Mouse (Mus musculus) hindbrain, embryonic 16.5 days (tissue): Measurements from ENCODE around the gene Ezh1. TPM values are rescaled to one million over a fixed set of nuclear protein-coding genes. Genes with fewer than 3 reads are reported as not detected.
A peak's percentile ranks its signal among the peaks of the same experiment; 100 is the strongest.
"Not testable (repeated sequence)": the region's sequence is repeated elsewhere in the genome, so short reads cannot be mapped to it uniquely, and the experiment has no call there.

Experiments
- ATAC-seq: fragments of 200-750 bp; cut with Nextera tagmentation; 2 replicates; pipeline ENCODE4 v1.8.0; 2017; ENCODE audit warnings: moderate TSS enrichment, moderate library complexity
- H3K27ac ChIP-seq: fragments of 300-500 bp; sonication (generic); 2 replicates; pipeline ENCODE4 v1.5.1; 2014; ENCODE audit warnings: low read depth, mild to moderate bottlenecking, control low read depth, low read length, moderate library complexity
- H3K27me3 ChIP-seq: fragments of 300-500 bp; sonication (generic); replicated peaks from 2 replicates; pipeline ENCODE4 v1.6.1; 2014; ENCODE audit warnings: low read length; ENCODE audit not compliant: control insufficient read depth, insufficient read depth
- H3K36me3 ChIP-seq: fragments of 300-500 bp; sonication (generic); 2 replicates; pipeline ENCODE4 v1.6.1; 2014; ENCODE audit warnings: mild to moderate bottlenecking, low read length, moderate library complexity, mixed read lengths; ENCODE audit not compliant: control insufficient read depth, insufficient read depth
- H3K4me1 ChIP-seq: fragments of 300-500 bp; sonication (generic); 2 replicates; pipeline ENCODE4 v1.6.1; 2014; ENCODE audit warnings: low read depth, low read length; ENCODE audit not compliant: control insufficient read depth, insufficient read depth
- H3K4me2 ChIP-seq: fragments of 300-500 bp; sonication (generic); 2 replicates; pipeline ENCODE4 v1.6.1; 2014; ENCODE audit warnings: mild to moderate bottlenecking, low read length, control low read depth, moderate library complexity
- H3K4me3 ChIP-seq: fragments of 300-500 bp; sonication (generic); 2 replicates; pipeline ENCODE4 v1.5.1; 2014; ENCODE audit warnings: mild to moderate bottlenecking, low read length, control low read depth, moderate library complexity
- H3K9ac ChIP-seq: fragments of 300-500 bp; sonication (generic); 2 replicates; pipeline ENCODE4 v1.6.1; 2014; ENCODE audit warnings: low read depth, mild to moderate bottlenecking, control low read depth, low read length, moderate library complexity
- H3K9me3 ChIP-seq: fragments of 300-500 bp; sonication (generic); 2 replicates; pipeline ENCODE4 v1.6.1; 2014; ENCODE audit warnings: mild to moderate bottlenecking, low read length, moderate library complexity; ENCODE audit not compliant: control insufficient read depth
- WGBS: fragments of 180-500 bp; shearing (Covaris S2); extraction: QIAGEN DNeasy Blood & Tissue Kit; methylation state at CpG from one replicate; pipeline ENCODE4 v1.1.7; 2014; 5-methylcytosine and 5-hydroxymethylcytosine counted together
- polyA plus RNA-seq: library from polyadenylated mRNA; unstranded; fragments of >200 nt; fragmentation: Nextera tagmentation; extraction: Ambion mirVana; gene quantifications from 2 replicates; pipeline ENCODE4 v1.2.1, GENCODE M21; 2015

Gene Ezh1
- polyA plus RNA-seq, 1 experiment from 2014 or later: 30.0 TPM

GRCm38 (mm10) chr11:101162772-101163171, 63.5 kb downstream of the Ezh1 start:
- H3K27ac ChIP-seq: no peak overlapping the region
- no peak overlapping the region for H3K4me3 ChIP-seq
- H3K9ac ChIP-seq: no peak overlapping the region
- 54% methylated on average over 5 of the region's 5 CpGs for WGBS
- H3K27me3 ChIP-seq: peaks cover 48% of the 10 kb centered on the region
- ATAC-seq: peak; percentile 15; the same call in 1 of the 2 replicates
- no peaks in the 10 kb centered on the region for H3K9me3 ChIP-seq
- H3K36me3 ChIP-seq: peaks cover 16% of the 10 kb centered on the region
- H3K4me1 ChIP-seq: peaks cover 3% of the 10 kb centered on the region; the same call in 1 of the 2 replicates
- H3K4me2 ChIP-seq: no peak overlapping the region

DNA sequence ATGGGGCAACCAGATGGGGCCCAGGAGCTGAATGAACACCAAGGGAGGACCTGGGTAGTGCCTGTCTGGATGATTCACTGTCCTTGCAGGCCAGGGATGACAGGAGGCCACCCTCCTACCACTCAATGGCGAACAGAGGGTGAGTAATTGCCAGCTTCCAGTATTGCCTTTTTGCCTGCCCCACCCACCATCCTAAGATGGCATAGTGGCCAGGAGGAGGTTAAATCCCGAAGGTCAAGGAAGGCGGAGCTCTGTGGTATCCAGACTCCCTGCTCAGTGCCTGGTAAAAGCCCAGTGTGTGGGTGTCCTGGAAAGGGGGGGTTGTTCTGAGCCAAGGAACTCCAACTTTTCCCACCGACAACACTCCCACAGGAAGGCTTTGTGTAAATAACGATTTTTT, 64.0 kb downstream of the Ezh1 start:
- H3K36me3 ChIP-seq: peaks cover 12% of the 10 kb centered on the region
- no peak overlapping the region for H3K27ac ChIP-seq
- peaks cover 43% of the 10 kb centered on the region for H3K27me3 ChIP-seq
- no peak for ATAC-seq
- no peak overlapping the region for H3K4me2 ChIP-seq
- no peak overlapping the region for H3K4me3 ChIP-seq
- 65% methylated on average over 5 of the region's 5 CpGs for WGBS
- no peak overlapping the region for H3K9ac ChIP-seq
- H3K4me1 ChIP-seq: peaks cover 3% of the 10 kb centered on the region; the same call in 1 of the 2 replicates
- no peaks in the 10 kb centered on the region for H3K9me3 ChIP-seq

GRCm38 (mm10) chr11:101161551-101161950, 64.7 kb downstream of the Ezh1 start:
- Histone ChIP-seq H3K27me3 (peaks cover 36% of the 10 kb centered on the region), H3K4me2 (no peak overlapping the region), H3K27ac (no peak overlapping the region), H3K9me3 (no peaks in the 10 kb centered on the region), H3K36me3 (peaks cover 8% of the 10 kb centered on the region), H3K4me3 (no peak overlapping the region), H3K4me1 (peaks cover 3% of the 10 kb centered on the region; the same call in 1 of the 2 replicates), H3K9ac (no peak overlapping the region)
- no peak for ATAC-seq
- 90% methylated on average over 15 of the region's 15 CpGs for WGBS

GRCm38 (mm10) chr11:101160981-101161505, 65.2 kb downstream of the Ezh1 start:
- 84% methylated on average over 4 of the region's 8 CpGs for WGBS
- H3K27me3 ChIP-seq: peaks cover 31% of the 10 kb centered on the region
- not testable (repeated sequence) for H3K36me3 ChIP-seq

DNA sequence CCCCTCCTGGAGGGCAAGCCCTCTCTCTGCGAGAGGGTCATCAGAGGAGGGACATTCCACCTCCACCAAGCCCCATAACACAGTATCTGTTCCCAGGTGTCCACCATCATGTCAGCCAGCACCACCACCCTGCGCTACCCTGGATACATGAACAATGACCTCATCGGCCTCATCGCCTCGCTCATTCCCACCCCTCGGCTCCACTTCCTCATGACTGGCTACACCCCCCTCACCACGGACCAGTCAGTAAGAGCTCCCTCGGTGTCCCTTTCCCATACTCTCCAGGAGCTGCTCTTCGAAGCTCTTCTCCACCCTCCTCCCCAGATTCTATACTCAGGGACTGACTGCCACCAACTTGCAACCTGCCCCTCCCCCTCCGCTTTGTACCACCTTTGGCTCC, 66.1 kb downstream of the Ezh1 start:
- peaks cover 23% of the 10 kb centered on the region for H3K27me3 ChIP-seq
- 79% methylated on average over 8 of the region's 10 CpGs for WGBS
- not testable (repeated sequence) for H3K9ac ChIP-seq, H3K4me2 ChIP-seq, ATAC-seq, H3K4me3 ChIP-seq, H3K27ac ChIP-seq, H3K9me3 ChIP-seq, H3K4me1 ChIP-seq, H3K36me3 ChIP-seq

More at GRCm38 (mm10) chr11:101160981-101161505, 65.2 kb downstream of the Ezh1 start:
- not testable (repeated sequence) for H3K4me3 ChIP-seq, H3K9ac ChIP-seq, H3K9me3 ChIP-seq, H3K4me2 ChIP-seq, ATAC-seq, H3K4me1 ChIP-seq, H3K27ac ChIP-seq

GRCm38 (mm10) chr11:101155728-101156371, 70.4 kb downstream of the Ezh1 start, which contains the start of gene Tubg2:
Gene Tubg2, plus strand, starts transcription at chr11:101155907.
- peak; percentile 94 for ATAC-seq
- H3K27ac ChIP-seq: peak within 1 kb of the TSS; percentile 87
- 1% methylated on average over 26 of the region's 36 CpGs for WGBS
- no peaks in the 10 kb centered on the region for H3K27me3 ChIP-seq
- H3K9ac ChIP-seq: peak within 1 kb of the TSS; percentile 78
- H3K9me3 ChIP-seq: no peaks in the 10 kb centered on the region
- peak within 1 kb of the TSS; percentile 47 for H3K4me3 ChIP-seq
- no peaks in the 10 kb centered on the region for H3K36me3 ChIP-seq
- peak within 1 kb of the TSS; percentile 68 for H3K4me2 ChIP-seq
- H3K4me1 ChIP-seq: 0 out of 2 replicates have a peak, but pooled peaks cover 5% of the 10 kb centered on the region

- Histone ChIP-seq H3K27ac (peak overlapping the region; percentile 87; the same call in 1 of the 2 replicates), H3K27me3 (no peaks in the 10 kb centered on the region), H3K36me3 (no peaks in the 10 kb centered on the region), H3K4me2 (peak overlapping the region; percentile 68), H3K9me3 (no peaks in the 10 kb centered on the region), H3K9ac (no peak overlapping the region), H3K4me1 (0 out of 2 replicates have a peak, but pooled peaks cover 5% of the 10 kb centered on the region), H3K4me3 (no peak overlapping the region; the same call in 1 of the 2 replicates)
- ATAC-seq: no peak
- 66% methylated on average over 6 of the region's 6 CpGs for WGBS
Observed at GRCm38 (mm10) chr11:101155151-101155550, 71.1 kb downstream of the Ezh1 start.

- no peak overlapping the region for H3K9ac ChIP-seq
- 0 out of 2 replicates have a peak, but pooled peaks cover 6% of the 10 kb centered on the region for H3K4me1 ChIP-seq
- H3K27me3 ChIP-seq: no peaks in the 10 kb centered on the region
- H3K4me2 ChIP-seq: no peak overlapping the region
- ATAC-seq: no peak
- H3K27ac ChIP-seq: no peak overlapping the region
- no peaks in the 10 kb centered on the region for H3K9me3 ChIP-seq
- H3K4me3 ChIP-seq: no peak overlapping the region
- H3K36me3 ChIP-seq: no peaks in the 10 kb centered on the region
Observed at GRCm38 (mm10) chr11:101154648-101155047, 71.6 kb downstream of the Ezh1 start.

DNA sequence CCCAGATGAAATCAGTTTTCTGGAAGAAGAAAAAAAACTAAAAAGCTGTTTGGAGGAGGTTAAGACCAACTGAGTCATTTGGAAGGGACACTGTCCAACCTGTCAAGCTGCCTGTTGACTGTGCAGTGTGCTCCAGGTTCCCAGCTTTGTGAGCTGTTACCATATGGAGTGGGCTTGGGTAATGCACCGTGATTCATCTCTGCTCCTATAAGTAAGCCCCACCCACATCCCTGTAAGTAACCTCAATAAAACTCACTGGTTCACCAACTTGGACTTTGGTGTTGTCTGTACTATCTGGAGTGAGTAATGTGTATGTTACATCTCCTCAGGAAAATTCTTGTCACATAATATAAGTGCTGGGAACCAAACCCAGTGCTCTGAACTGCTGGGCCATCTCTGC, 73.4 kb downstream of the Ezh1 start:
- WGBS: 76% methylated on average over 1 of the region's 1 CpGs
- Histone ChIP-seq H3K27me3 (no peaks in the 10 kb centered on the region), H3K4me3 (no peak overlapping the region), H3K27ac (no peak overlapping the region), H3K36me3 (no peaks in the 10 kb centered on the region), H3K9me3 (no peaks in the 10 kb centered on the region), H3K4me1 (0 out of 2 replicates have a peak, but pooled peaks cover 8% of the 10 kb centered on the region), H3K9ac (no peak overlapping the region), H3K4me2 (no peak overlapping the region)
- no peak for ATAC-seq
